Mouse (Mus musculus) cortical plate, adult 2 months (tissue): Measurements from ENCODE around the gene Ep300. TPM values are rescaled to one million over a fixed set of nuclear protein-coding genes. Genes with fewer than 3 reads are reported as not detected.
A peak's percentile ranks its signal among the peaks of the same experiment; 100 is the strongest.

Source experiments
- H3K27ac ChIP-seq: fragments of 200-500 bp; 2 replicates; pipeline ENCODE4 v1.5.1; 2012; ENCODE audit warnings: low read length, control low read depth, inconsistent platforms; ENCODE audit not compliant: insufficient read depth
- H3K4me1 ChIP-seq: fragments of 200-500 bp; 2 replicates; pipeline ENCODE4 v1.6.1; 2011; ENCODE audit warnings: low read length; ENCODE audit not compliant: control insufficient read depth, insufficient read depth
- H3K4me3 ChIP-seq: fragments of 200-500 bp; 2 replicates; pipeline ENCODE4 v1.5.1; 2011; ENCODE audit warnings: mild to moderate bottlenecking, low read length, control low read depth; ENCODE audit not compliant: insufficient read depth
- CTCF ChIP-seq: fragments of 200-500 bp; IDR thresholded peaks from 2 replicates; pipeline ENCODE4 v1.5.1; 2011; ENCODE audit warnings: mild to moderate bottlenecking, control low read depth, low read length; ENCODE audit not compliant: insufficient read depth; ENCODE audit errors: extremely low read depth
- POLR2A ChIP-seq: fragments of 200-500 bp; IDR thresholded peaks from 2 replicates; pipeline ENCODE4 v1.6.1; 2011; ENCODE audit warnings: mild to moderate bottlenecking, low read length, control low read depth; ENCODE audit not compliant: insufficient read depth; ENCODE audit errors: extremely low read depth
- polyA plus RNA-seq: library from polyadenylated mRNA; depleted of rRNA; stranded (reverse); fragments of >200 nt; gene quantifications from 2 replicates; pipeline ENCODE4 v1.2.3, GENCODE M21; 2012

Ep300 gene
- polyA plus RNA-seq, 1 experiment, result 28.8 TPM

DNA sequence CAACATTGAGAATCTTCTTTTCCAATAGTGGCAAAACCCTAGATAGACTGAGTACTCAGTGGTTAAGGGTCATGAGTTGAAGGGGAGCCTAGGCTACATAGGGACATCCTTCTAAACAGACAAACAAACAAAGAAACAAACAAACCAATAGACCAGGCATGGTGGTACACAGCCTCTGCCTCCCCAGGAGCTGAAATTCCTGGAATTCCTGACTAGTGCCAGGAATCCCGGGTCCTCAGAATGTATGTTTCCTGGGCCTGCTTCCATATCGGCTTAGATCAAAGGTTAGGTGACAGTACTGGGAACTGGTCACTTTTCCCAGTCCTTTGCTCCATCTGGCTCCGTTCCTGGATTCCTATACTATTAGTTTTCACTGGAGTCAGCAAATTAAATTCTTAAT lies 23.6 kb upstream of the Ep300 start:
- TF ChIP-seq CTCF (no peak), POLR2A (no peak)

DNA sequence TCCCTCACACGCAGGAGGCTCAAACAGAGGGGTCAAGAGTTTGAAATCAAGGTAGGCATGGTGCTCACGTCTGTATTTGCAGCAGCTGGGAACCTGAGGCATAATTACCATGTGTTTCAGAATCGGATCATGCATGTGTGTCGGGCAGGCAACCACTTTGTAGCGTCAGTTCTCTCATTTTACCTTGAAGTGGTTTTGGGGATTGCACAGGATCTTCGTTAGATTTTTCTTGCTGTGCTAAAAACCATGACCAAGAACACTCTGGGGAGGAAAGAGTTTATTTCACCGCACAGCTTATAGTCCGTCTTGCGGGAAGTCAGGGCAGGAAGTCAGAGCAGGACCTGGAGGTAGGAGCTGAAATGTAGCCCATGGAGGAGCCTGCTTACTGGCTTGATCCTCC lies 23.2 kb upstream of the Ep300 start:
- no peak overlapping the region for H3K4me3 ChIP-seq
- no peaks in the 10 kb centered on the region for H3K4me1 ChIP-seq
- TF ChIP-seq POLR2A (no peak), CTCF (no peak)
- H3K27ac ChIP-seq, result no peak overlapping the region

More for the DNA sequence above, 23.6 kb upstream of the Ep300 start:
- Histone ChIP-seq H3K27ac (no peak overlapping the region), H3K4me3 (no peak overlapping the region), H3K4me1 (no peaks in the 10 kb centered on the region)

DNA sequence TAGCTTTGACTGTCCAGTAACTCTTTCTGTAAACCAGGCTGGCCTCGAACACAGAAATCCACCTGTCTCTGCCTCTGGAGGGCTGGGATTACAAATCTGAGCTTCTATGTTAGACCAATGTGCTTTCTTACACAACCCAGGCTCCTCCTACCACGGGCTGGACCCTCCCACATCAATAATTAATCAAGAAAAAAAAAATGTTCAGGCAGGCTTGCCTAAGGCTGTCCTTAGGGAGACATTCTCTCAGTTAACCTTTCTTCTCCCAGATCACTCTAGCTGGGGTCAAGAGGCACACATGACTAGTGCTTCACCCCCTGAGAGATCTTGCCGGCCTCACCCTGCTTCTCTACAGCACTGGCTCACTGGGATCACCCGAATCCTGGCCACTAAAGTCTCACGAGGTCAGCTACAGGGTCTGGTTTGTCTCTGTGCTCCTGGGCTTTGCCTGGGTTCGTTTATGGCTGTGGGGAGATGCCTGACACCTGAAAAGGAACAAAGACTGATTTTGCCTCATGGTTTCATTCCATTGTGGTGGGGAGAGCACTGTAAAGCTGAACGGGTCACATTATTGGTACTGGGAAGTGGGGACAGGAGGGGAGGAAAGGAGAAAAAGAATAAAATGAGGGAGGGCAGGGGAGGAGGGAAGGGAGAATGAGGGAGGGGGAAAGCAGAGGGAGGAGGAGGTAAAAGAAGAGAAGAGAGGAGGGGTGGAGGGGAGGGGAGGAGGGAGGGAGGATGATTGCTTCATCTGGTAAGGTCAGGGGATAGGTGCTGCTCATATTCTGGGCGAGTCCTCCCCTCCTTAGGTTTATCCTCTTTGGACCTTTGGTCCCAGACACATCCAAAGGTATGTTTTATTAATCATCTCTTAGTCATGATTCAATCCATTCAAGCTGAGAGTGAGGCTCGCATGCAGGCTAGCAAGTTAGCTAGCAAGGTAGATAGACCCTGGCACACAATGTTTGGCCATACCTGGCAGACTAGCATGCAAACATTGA lies 22.4 kb upstream of the Ep300 start:
- no peak overlapping the region for H3K27ac ChIP-seq
- no peaks in the 10 kb centered on the region for H3K4me1 ChIP-seq
- H3K4me3 ChIP-seq, result no peak overlapping the region
- no peak for TF ChIP-seq CTCF
- no peak for TF ChIP-seq POLR2A

DNA sequence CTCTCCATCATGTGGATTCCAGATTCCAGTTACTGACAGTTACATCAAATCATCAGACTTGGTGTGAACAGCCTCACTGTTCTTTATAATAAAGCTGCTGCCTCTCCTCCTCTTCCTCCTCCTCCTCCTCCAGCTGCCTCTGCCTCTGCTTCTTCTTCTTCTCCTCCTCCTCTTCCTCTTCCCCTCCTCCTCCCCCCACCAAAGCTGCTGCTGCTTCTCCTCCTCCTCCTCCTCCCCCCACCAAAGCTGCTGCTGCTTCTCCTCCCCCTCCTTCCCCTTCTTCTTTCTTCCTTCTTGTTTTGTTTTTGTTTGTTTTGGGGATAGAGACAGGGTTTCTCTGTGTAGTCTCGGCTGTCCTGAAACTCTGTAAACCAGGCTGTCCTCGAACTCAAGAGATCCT lies 17.1 kb upstream of the Ep300 start:
- no peak for TF ChIP-seq POLR2A
- Histone ChIP-seq H3K27ac (no peak overlapping the region), H3K4me3 (no peak overlapping the region), H3K4me1 (no peaks in the 10 kb centered on the region)

DNA sequence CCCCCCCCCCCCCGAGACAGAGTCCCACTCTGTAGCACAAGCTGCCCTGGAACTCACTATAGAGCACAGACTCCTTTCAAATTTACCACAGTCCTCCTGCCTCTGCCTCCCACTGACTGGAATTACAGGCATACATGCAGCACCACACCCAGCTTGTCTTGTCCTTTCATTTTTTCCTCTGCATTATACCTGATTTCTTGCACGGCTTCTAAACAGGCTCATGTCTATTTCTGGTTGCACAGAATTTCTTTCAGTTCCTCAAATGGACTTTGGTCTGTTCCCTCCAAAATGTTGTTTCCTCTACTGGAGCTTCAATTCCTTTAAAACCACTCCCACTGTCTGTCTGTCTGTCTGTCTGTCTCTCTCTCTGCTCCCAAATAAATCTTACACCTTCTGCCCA lies 16.6 kb upstream of the Ep300 start:
- Histone ChIP-seq H3K4me1 (no peaks in the 10 kb centered on the region), H3K27ac (peak overlapping the region; percentile 84), H3K4me3 (no peak overlapping the region)
- TF ChIP-seq CTCF, result no peak
- TF ChIP-seq POLR2A, result no peak

DNA sequence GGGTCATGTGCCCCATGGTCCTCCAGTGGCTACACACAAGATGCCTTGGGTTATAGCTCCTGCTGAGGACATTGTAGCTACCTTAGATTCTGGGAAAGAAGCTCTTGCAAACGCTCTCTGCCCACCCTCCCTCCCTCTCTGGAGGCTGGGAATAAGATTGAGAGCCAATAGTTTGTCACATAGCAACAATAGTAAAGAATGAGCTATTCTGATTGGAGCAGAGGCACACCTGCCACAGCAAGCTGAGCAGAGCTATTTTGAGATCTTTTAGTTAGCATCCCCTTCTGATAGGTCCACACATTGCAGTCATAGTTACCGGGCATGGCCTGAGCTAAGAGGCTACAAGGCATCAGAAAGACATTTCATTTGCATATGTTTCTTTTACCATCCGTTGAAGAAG lies 8.2 kb upstream of the Ep300 start:
- TF ChIP-seq CTCF, result no peak
- TF ChIP-seq POLR2A, result no peak
- Histone ChIP-seq H3K4me3 (no peak overlapping the region), H3K27ac (no peak overlapping the region), H3K4me1 (no peaks in the 10 kb centered on the region)

DNA sequence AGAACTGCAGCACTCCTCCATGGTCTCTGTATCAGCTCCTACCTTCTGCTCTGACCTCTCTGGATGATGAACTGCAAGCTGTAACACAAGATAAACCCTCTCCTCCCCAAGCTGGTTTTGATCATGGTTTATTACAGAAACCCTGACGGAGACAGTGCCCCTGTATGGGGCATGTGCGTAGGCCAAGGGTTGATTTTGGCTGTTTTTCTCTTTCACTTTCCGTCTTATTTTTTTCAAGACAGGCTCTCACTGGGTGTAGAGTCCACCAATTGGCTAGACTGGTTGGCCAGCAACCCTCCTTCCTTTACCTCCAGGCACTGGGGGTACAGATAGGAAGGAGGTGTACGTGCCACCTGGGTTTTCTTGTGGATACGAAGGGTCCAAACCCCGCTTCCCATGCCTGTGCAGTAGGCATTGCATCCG lies 7.4 kb upstream of the Ep300 start:
- Histone ChIP-seq H3K4me3 (no peak overlapping the region), H3K4me1 (no peaks in the 10 kb centered on the region), H3K27ac (no peak overlapping the region)
- TF ChIP-seq CTCF (no peak), POLR2A (no peak)

DNA sequence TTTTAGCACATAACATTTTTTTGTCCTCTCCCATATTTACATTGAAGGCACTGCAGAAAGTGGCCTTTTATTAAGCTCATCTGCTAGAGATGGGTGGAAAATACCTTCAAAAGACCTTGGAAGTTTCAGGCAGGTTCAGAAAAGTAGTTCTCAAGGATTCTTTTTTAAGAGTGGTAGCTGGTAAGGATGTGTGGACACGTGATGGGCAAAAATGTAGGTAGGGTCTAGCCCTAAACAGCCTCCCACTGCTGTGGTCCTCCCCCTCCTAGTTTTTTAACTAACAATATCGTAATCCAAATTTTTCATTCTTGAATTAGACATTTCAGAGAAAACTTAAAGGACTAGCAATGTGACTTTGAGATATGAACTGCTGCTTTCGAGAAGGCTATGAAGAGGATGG lies 685 bp upstream of the Ep300 start:
- Histone ChIP-seq H3K27ac (no peak overlapping the region), H3K4me1 (no peaks in the 10 kb centered on the region; the same call in 1 of the 2 replicates), H3K4me3 (peak overlapping the region; percentile 89)
- no peak for TF ChIP-seq POLR2A
- no peak for TF ChIP-seq CTCF

DNA sequence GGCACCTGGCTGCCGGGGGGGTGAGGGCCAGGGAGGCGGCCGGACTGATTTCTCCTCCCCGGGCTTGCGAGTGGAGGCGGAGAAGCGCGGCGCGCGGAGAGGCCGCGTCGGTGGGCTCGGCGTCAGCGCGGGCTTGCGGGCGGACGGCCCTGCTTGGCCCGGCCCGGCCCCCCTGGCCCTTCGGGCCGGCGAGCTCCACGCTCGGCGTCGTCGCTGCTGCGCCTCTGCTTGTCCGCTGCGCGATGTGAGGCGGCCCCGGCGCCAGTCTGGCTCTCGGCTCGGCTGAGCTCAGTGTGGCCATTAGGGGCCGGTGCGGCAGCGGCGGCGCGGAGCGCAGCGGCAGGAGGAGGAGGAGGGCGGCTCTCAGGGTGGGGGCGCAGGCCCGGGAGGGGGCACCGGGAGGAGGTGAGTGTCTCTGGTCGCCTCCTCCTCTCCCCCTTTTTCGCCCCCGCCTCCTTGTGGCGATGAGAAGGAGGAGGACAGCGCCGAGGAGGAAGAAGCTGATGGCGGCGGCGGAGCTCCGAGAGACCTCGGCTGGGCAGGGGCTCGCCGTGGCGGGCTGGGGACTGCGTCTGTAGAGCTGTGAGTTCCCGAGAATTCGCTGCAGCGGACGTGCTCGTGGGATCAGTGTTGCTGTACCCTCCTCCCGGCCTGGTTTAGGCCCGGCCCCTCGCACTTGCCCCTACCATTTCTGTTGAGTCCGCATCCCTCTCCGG lies 753 bp downstream of the Ep300 start:
- Histone ChIP-seq H3K4me1 (no peaks in the 10 kb centered on the region; the same call in 1 of the 2 replicates), H3K4me3 (peak overlapping the region; percentile 89), H3K27ac (peak overlapping the region; percentile 100)
- TF ChIP-seq POLR2A (peak; percentile 55; the same call in 1 of the 2 replicates), CTCF (no peak)
